Mouse (Mus musculus): ENCODE measurements around the gene Garem2. TPM values are rescaled to one million over a fixed set of nuclear protein-coding genes. Genes with fewer than 3 reads are reported as not detected.
"Not testable (repeated sequence)": the region's sequence is repeated elsewhere in the genome, so short reads cannot be mapped to it uniquely, and the experiment has no call there.

Garem2 gene
- polyA plus RNA-seq (2016; fragmentation: Nextera tagmentation; extraction: Ambion mirVana), result 6.9 and 9.4 TPM in 2 replicates

GRCm38 (mm10) chr5:30104841-30105667 lies at the start of gene Garem2:
Gene Garem2 (plus strand): TSS chr5:30105161.
- no peaks in the 10 kb centered on the region for H3K36me3 ChIP-seq
- no peaks in the 10 kb centered on the region for H3K9me3 ChIP-seq (replicated peaks)
- H3K4me3 ChIP-seq, result peak within 1 kb of the TSS; percentile 71
- H3K27ac ChIP-seq (replicated peaks), result peak within 1 kb of the TSS; percentile 89
- WGBS, result under 1% methylated on average over 65 of the region's 65 CpGs
- peak; percentile 70 for DNase-seq (ENCODE audit: low spot score)
- H3K4me1 ChIP-seq, result peaks cover 56% of the 10 kb centered on the region
- peaks cover 64% of the 10 kb centered on the region for H3K27me3 ChIP-seq (ENCODE audit: low read depth, poor library complexity, severe bottlenecking)

GRCm38 (mm10) chr5:30058216-30058731 lies 46.7 kb upstream of the Garem2 start:
- Histone ChIP-seq H3K27me3 (ENCODE audit: low read depth, poor library complexity, severe bottlenecking) (no peaks in the 10 kb centered on the region), H3K36me3 (peaks cover 44% of the 10 kb centered on the region), H3K27ac (replicated peaks) (no peak overlapping the region), H3K9me3 (replicated peaks) (no peaks in the 10 kb centered on the region), H3K4me3 (no peak overlapping the region), H3K4me1 (peaks cover 5% of the 10 kb centered on the region)
- DNase-seq (ENCODE audit: low spot score), result no peak
- WGBS, result 67% methylated on average over 6 of the region's 6 CpGs

- 63% methylated on average over 5 of the region's 5 CpGs for WGBS
- H3K36me3 ChIP-seq, result peaks cover 57% of the 10 kb centered on the region
- not testable (repeated sequence) for H3K9me3 ChIP-seq (replicated peaks); H3K27ac ChIP-seq (replicated peaks); H3K4me3 ChIP-seq; H3K4me1 ChIP-seq; H3K27me3 ChIP-seq (ENCODE audit: low read depth, poor library complexity, severe bottlenecking); DNase-seq (ENCODE audit: low spot score)
Measured at GRCm38 (mm10) chr5:30059607-30060006, 45.4 kb upstream of the Garem2 start.

GRCm38 (mm10) chr5:30067726-30068125 lies 37.2 kb upstream of the Garem2 start:
- WGBS, result 91% methylated on average over 6 of the region's 6 CpGs
- Histone ChIP-seq H3K27me3 (ENCODE audit: low read depth, poor library complexity, severe bottlenecking) (no peaks in the 10 kb centered on the region), H3K27ac (replicated peaks) (no peak overlapping the region), H3K36me3 (peaks cover 93% of the 10 kb centered on the region), H3K9me3 (replicated peaks) (no peaks in the 10 kb centered on the region), H3K4me3 (no peak overlapping the region), H3K4me1 (peaks cover 13% of the 10 kb centered on the region)
- DNase-seq (ENCODE audit: low spot score), result no peak

- Histone ChIP-seq H3K27me3 (ENCODE audit: low read depth, poor library complexity, severe bottlenecking) (no peaks in the 10 kb centered on the region), H3K4me1 (peaks cover 19% of the 10 kb centered on the region), H3K27ac (replicated peaks) (no peak overlapping the region), H3K4me3 (peak overlapping the region; percentile 86), H3K9me3 (replicated peaks) (no peaks in the 10 kb centered on the region), H3K36me3 (peaks cover 54% of the 10 kb centered on the region)
- no peak for DNase-seq (ENCODE audit: low spot score)
- WGBS, result 87% methylated on average over 6 of the region's 6 CpGs
Measured at GRCm38 (mm10) chr5:30071677-30072076, 33.3 kb upstream of the Garem2 start.

GRCm38 (mm10) chr5:30072377-30072776 lies 32.6 kb upstream of the Garem2 start:
- H3K27ac ChIP-seq (replicated peaks), result peak overlapping the region; percentile 94
- DNase-seq (ENCODE audit: low spot score), result no peak
- H3K4me3 ChIP-seq, result peak overlapping the region; percentile 86
- no peaks in the 10 kb centered on the region for H3K27me3 ChIP-seq (ENCODE audit: low read depth, poor library complexity, severe bottlenecking)
- peaks cover 19% of the 10 kb centered on the region for H3K4me1 ChIP-seq
- WGBS, result 53% methylated on average over 3 of the region's 3 CpGs
- peaks cover 47% of the 10 kb centered on the region for H3K36me3 ChIP-seq
- H3K9me3 ChIP-seq (replicated peaks), result no peaks in the 10 kb centered on the region

GRCm38 (mm10) chr5:30072825-30073821 lies 31.8 kb upstream of the Garem2 start, which contains the start of gene Tyms:
Gene Tyms (minus strand): TSS chr5:30073617.
- Histone ChIP-seq H3K27me3 (ENCODE audit: low read depth, poor library complexity, severe bottlenecking) (no peaks in the 10 kb centered on the region), H3K9me3 (replicated peaks) (no peaks in the 10 kb centered on the region), H3K4me1 (peaks cover 19% of the 10 kb centered on the region), H3K27ac (replicated peaks) (peak within 1 kb of the TSS; percentile 94), H3K4me3 (peak within 1 kb of the TSS; percentile 86), H3K36me3 (peaks cover 40% of the 10 kb centered on the region)
- peak; percentile 88 for DNase-seq (ENCODE audit: low spot score)
- whole genome bisulfite sequencing, result 1% methylated on average over 45 of the region's 45 CpGs

- 63% methylated on average over 13 of the region's 13 CpGs for WGBS
- no peak for DNase-seq (ENCODE audit: low spot score)
- H3K4me3 ChIP-seq, result no peak overlapping the region
- no peaks in the 10 kb centered on the region for H3K27me3 ChIP-seq (ENCODE audit: low read depth, poor library complexity, severe bottlenecking)
- no peaks in the 10 kb centered on the region for H3K9me3 ChIP-seq (replicated peaks)
- H3K36me3 ChIP-seq, result no peaks in the 10 kb centered on the region
- no peak overlapping the region for H3K27ac ChIP-seq (replicated peaks)
- H3K4me1 ChIP-seq, result no peaks in the 10 kb centered on the region
Measured at GRCm38 (mm10) chr5:30092701-30093100, 12.3 kb upstream of the Garem2 start.

GRCm38 (mm10) chr5:30094399-30094798 lies 10.6 kb upstream of the Garem2 start:
- Histone ChIP-seq H3K4me1 (no peaks in the 10 kb centered on the region), H3K27ac (replicated peaks) (no peak overlapping the region), H3K27me3 (ENCODE audit: low read depth, poor library complexity, severe bottlenecking) (no peaks in the 10 kb centered on the region), H3K36me3 (no peaks in the 10 kb centered on the region), H3K9me3 (replicated peaks) (no peaks in the 10 kb centered on the region), H3K4me3 (no peak overlapping the region)
- DNase-seq (ENCODE audit: low spot score), result no peak
- 64% methylated on average over 2 of the region's 2 CpGs for WGBS

GRCm38 (mm10) chr5:30095731-30096130 lies 9.2 kb upstream of the Garem2 start:
- Histone ChIP-seq H3K9me3 (replicated peaks) (no peaks in the 10 kb centered on the region), H3K4me1 (no peaks in the 10 kb centered on the region), H3K27me3 (ENCODE audit: low read depth, poor library complexity, severe bottlenecking) (no peaks in the 10 kb centered on the region), H3K4me3 (no peak overlapping the region), H3K36me3 (no peaks in the 10 kb centered on the region), H3K27ac (replicated peaks) (no peak overlapping the region)
- no peak for DNase-seq (ENCODE audit: low spot score)
- 81% methylated on average over 6 of the region's 6 CpGs for WGBS

GRCm38 (mm10) chr5:30098260-30098659 lies 6.7 kb upstream of the Garem2 start:
- H3K27ac ChIP-seq (replicated peaks), result no peak overlapping the region
- H3K36me3 ChIP-seq, result no peaks in the 10 kb centered on the region
- no peak for DNase-seq (ENCODE audit: low spot score)
- H3K9me3 ChIP-seq (replicated peaks), result no peaks in the 10 kb centered on the region
- 91% methylated on average over 1 of the region's 1 CpGs for WGBS
- H3K4me1 ChIP-seq, result no peaks in the 10 kb centered on the region
- no peak overlapping the region for H3K4me3 ChIP-seq
- H3K27me3 ChIP-seq (ENCODE audit: low read depth, poor library complexity, severe bottlenecking), result peaks cover 2% of the 10 kb centered on the region; the same call in 1 of the 2 replicates

GRCm38 (mm10) chr5:30103340-30103739 lies 1.6 kb upstream of the Garem2 start:
- H3K4me3 ChIP-seq, result no peak overlapping the region
- no peaks in the 10 kb centered on the region for H3K9me3 ChIP-seq (replicated peaks)
- H3K27me3 ChIP-seq (ENCODE audit: low read depth, poor library complexity, severe bottlenecking), result peaks cover 47% of the 10 kb centered on the region
- H3K4me1 ChIP-seq, result peaks cover 39% of the 10 kb centered on the region
- no peak overlapping the region for H3K27ac ChIP-seq (replicated peaks)
- no peak for DNase-seq (ENCODE audit: low spot score)
- H3K36me3 ChIP-seq, result no peaks in the 10 kb centered on the region
- WGBS, result 84% methylated on average over 3 of the region's 3 CpGs
